Mouse (Mus musculus) midbrain, embryonic 12.5 days (tissue): Measurements from ENCODE around the gene Gm13285. TPM values are rescaled to one million over a fixed set of nuclear protein-coding genes. Genes with fewer than 3 reads are reported as not detected.
"Not testable (repeated sequence)": the region's sequence is repeated elsewhere in the genome, so short reads cannot be mapped to it uniquely, and the experiment has no call there.

Experiments
- ATAC-seq: fragments of 200-750 bp; cut with Nextera tagmentation; 2 replicates; pipeline ENCODE4 v1.8.0; 2017; ENCODE audit warnings: low read depth, moderate TSS enrichment, moderate library complexity; ENCODE audit not compliant: low FRiP score
- H3K27ac ChIP-seq: fragments of 300-500 bp; sonication (generic); replicated peaks from 2 replicates; pipeline ENCODE4 v1.5.1; 2016; ENCODE audit warnings: mild to moderate bottlenecking
- H3K27me3 ChIP-seq: fragments of 300-500 bp; sonication (generic); 2 replicates; pipeline ENCODE4 v1.6.1; 2016; ENCODE audit warnings: mild to moderate bottlenecking
- H3K36me3 ChIP-seq: fragments of 300-500 bp; sonication (generic); 2 replicates; pipeline ENCODE4 v1.6.1; 2016
- H3K4me1 ChIP-seq: fragments of 300-500 bp; sonication (generic); 2 replicates; pipeline ENCODE4 v1.6.1; 2016
- H3K4me2 ChIP-seq: fragments of 300-500 bp; sonication (generic); replicated peaks from 2 replicates; pipeline ENCODE4 v1.6.1; 2016; ENCODE audit warnings: mild to moderate bottlenecking, moderate library complexity
- H3K4me3 ChIP-seq: fragments of 300-500 bp; sonication (generic); 2 replicates; pipeline ENCODE4 v1.5.1; 2016; ENCODE audit warnings: mild to moderate bottlenecking
- H3K9ac ChIP-seq: fragments of 300-500 bp; sonication (generic); replicated peaks from 2 replicates; pipeline ENCODE4 v1.6.1; 2016; ENCODE audit warnings: mild to moderate bottlenecking, moderate library complexity
- H3K9me3 ChIP-seq: fragments of 300-500 bp; sonication (generic); 2 replicates; pipeline ENCODE4 v1.6.1; 2016; ENCODE audit warnings: mild to moderate bottlenecking
- WGBS: fragments of 180-500 bp; shearing (Covaris S2); methylation state at CpG from one replicate; pipeline ENCODE4 v1.1.7; 2016; 5-methylcytosine and 5-hydroxymethylcytosine counted together
- polyA plus RNA-seq: library from polyadenylated mRNA; unstranded; fragments of >200 nt; fragmentation: Nextera tagmentation; extraction: Ambion mirVana; gene quantifications from 2 replicates; pipeline ENCODE4 v1.2.1, GENCODE M21; 2016

The Gm13285 gene
- 0.83 TPM in 1 of 2 replicates, not detected in the other for polyA plus RNA-seq

GRCm38 (mm10) chr4:88799365-88799764 is at the start of gene Gm13285:
Gene Gm13285 (plus strand): TSS chr4:88799665.
- H3K4me2 ChIP-seq, H3K9me3 ChIP-seq, H3K4me1 ChIP-seq, H3K4me3 ChIP-seq, ATAC-seq, H3K27me3 ChIP-seq, H3K36me3 ChIP-seq, H3K27ac ChIP-seq, H3K9ac ChIP-seq: not testable (repeated sequence)
- 28% methylated on average over 6 of the region's 7 CpGs for WGBS

- no peak overlapping the region for H3K27ac ChIP-seq
- no peak overlapping the region for H3K4me2 ChIP-seq
- H3K27me3 ChIP-seq = no peaks in the 10 kb centered on the region
- H3K36me3 ChIP-seq = no peaks in the 10 kb centered on the region
- no peaks in the 10 kb centered on the region for H3K9me3 ChIP-seq
- WGBS = 68% methylated on average over 6 of the region's 6 CpGs
- H3K4me1 ChIP-seq = peaks cover 6% of the 10 kb centered on the region; the same call in 1 of the 2 replicates
- H3K4me3 ChIP-seq = no peak overlapping the region
- no peak for ATAC-seq
- no peak overlapping the region for H3K9ac ChIP-seq
These were observed 49.5 kb upstream of the Gm13285 start for GRCm38 (mm10) chr4:88749926-88750325.

GRCm38 (mm10) chr4:88754818-88755340 is 44.6 kb upstream of the Gm13285 start, which contains the start of gene Gm13271:
Gene Gm13271 (plus strand): TSS chr4:88754868.
- H3K4me2 ChIP-seq, H3K27ac ChIP-seq, H3K36me3 ChIP-seq, ATAC-seq, H3K4me3 ChIP-seq, H3K4me1 ChIP-seq, H3K27me3 ChIP-seq, H3K9ac ChIP-seq, H3K9me3 ChIP-seq: not testable (repeated sequence)
- 65% methylated on average over 15 of the region's 15 CpGs for WGBS

- Histone ChIP-seq H3K4me2 (peak overlapping the region; percentile 76), H3K27ac (peak overlapping the region; percentile 74), H3K4me3 (peak overlapping the region; percentile 49), H3K9ac (peak overlapping the region; percentile 67)
- H3K27me3 ChIP-seq, H3K4me1 ChIP-seq, ATAC-seq, H3K9me3 ChIP-seq, H3K36me3 ChIP-seq: not testable (repeated sequence)
- WGBS = 12% methylated on average over 29 of the region's 31 CpGs
These were observed 42.6 kb upstream of the Gm13285 start for GRCm38 (mm10) chr4:88756581-88757513.

- peak; percentile 100 for ATAC-seq
- H3K27ac ChIP-seq = peak overlapping the region; percentile 74
- WGBS = under 1% methylated on average over 21 of the region's 21 CpGs
- not testable (repeated sequence) for H3K9me3 ChIP-seq, H3K4me1 ChIP-seq, H3K27me3 ChIP-seq, H3K36me3 ChIP-seq
- H3K9ac ChIP-seq = peak overlapping the region; percentile 67
- H3K4me2 ChIP-seq = peak overlapping the region; percentile 76
- H3K4me3 ChIP-seq = peak overlapping the region; percentile 49
These were observed 41.8 kb upstream of the Gm13285 start for GRCm38 (mm10) chr4:88757628-88758031.

GRCm38 (mm10) chr4:88758751-88759150 is 40.7 kb upstream of the Gm13285 start:
- H3K36me3 ChIP-seq, H3K27me3 ChIP-seq, H3K4me3 ChIP-seq, H3K4me1 ChIP-seq, H3K4me2 ChIP-seq, H3K27ac ChIP-seq, H3K9me3 ChIP-seq, ATAC-seq, H3K9ac ChIP-seq: not testable (repeated sequence)
- WGBS = 89% methylated on average over 9 of the region's 9 CpGs

GRCm38 (mm10) chr4:88759610-88760268 is 39.7 kb upstream of the Gm13285 start, which contains the start of gene Gm13283:
Gene Gm13283 (plus strand): TSS chr4:88760119.
- H3K27ac ChIP-seq, ATAC-seq, H3K36me3 ChIP-seq, H3K27me3 ChIP-seq, H3K9me3 ChIP-seq, H3K9ac ChIP-seq, H3K4me1 ChIP-seq: not testable (repeated sequence)
- H3K4me2 ChIP-seq = peak within 1 kb of the TSS; percentile 50
- WGBS = 20% methylated on average over 11 of the region's 14 CpGs
- peak within 1 kb of the TSS; percentile 32 for H3K4me3 ChIP-seq

GRCm38 (mm10) chr4:88760431-88760830 is 39.0 kb upstream of the Gm13285 start:
- not testable (repeated sequence) for H3K9me3 ChIP-seq, H3K27me3 ChIP-seq, H3K9ac ChIP-seq, H3K36me3 ChIP-seq, ATAC-seq, H3K27ac ChIP-seq, H3K4me1 ChIP-seq
- Histone ChIP-seq H3K4me3 (peak overlapping the region; percentile 32), H3K4me2 (peak overlapping the region; percentile 50)
- 0% methylated on average over 26 of the region's 28 CpGs for WGBS

- H3K4me3 ChIP-seq, H3K9me3 ChIP-seq, H3K27me3 ChIP-seq, H3K36me3 ChIP-seq, H3K4me1 ChIP-seq, ATAC-seq, H3K4me2 ChIP-seq, H3K27ac ChIP-seq, H3K9ac ChIP-seq: not testable (repeated sequence)
- WGBS = 72% methylated on average over 6 of the region's 8 CpGs
These were observed 37.7 kb upstream of the Gm13285 start for GRCm38 (mm10) chr4:88761776-88762175.

GRCm38 (mm10) chr4:88762341-88762740 is 37.1 kb upstream of the Gm13285 start:
- not testable (repeated sequence) for H3K4me2 ChIP-seq, ATAC-seq, H3K27me3 ChIP-seq, H3K4me1 ChIP-seq, H3K9me3 ChIP-seq, H3K9ac ChIP-seq, H3K27ac ChIP-seq, H3K4me3 ChIP-seq, H3K36me3 ChIP-seq
- WGBS = 58% methylated on average over 9 of the region's 9 CpGs

GRCm38 (mm10) chr4:88763384-88764018 is 36.0 kb upstream of the Gm13285 start:
- not testable (repeated sequence) for H3K27ac ChIP-seq, H3K9ac ChIP-seq, H3K4me1 ChIP-seq, H3K36me3 ChIP-seq, H3K9me3 ChIP-seq, H3K27me3 ChIP-seq, ATAC-seq
- H3K4me3 ChIP-seq = peak overlapping the region; percentile 33
- H3K4me2 ChIP-seq = peak overlapping the region; percentile 52
- WGBS = 3% methylated on average over 31 of the region's 42 CpGs

GRCm38 (mm10) chr4:88773534-88773933 is 25.9 kb upstream of the Gm13285 start, which contains the start of gene Gm13290:
Gene Gm13290 (plus strand): TSS chr4:88773834.
- H3K4me1 ChIP-seq, H3K4me2 ChIP-seq, H3K4me3 ChIP-seq, H3K27me3 ChIP-seq, H3K27ac ChIP-seq, H3K9me3 ChIP-seq, H3K9ac ChIP-seq, ATAC-seq, H3K36me3 ChIP-seq: not testable (repeated sequence)
- no CpG with 5 or more reads among the region's 32 CpGs for WGBS
